Mouse (Mus musculus) gastrocnemius, postnatal 4 days (tissue): ENCODE data around the gene Phf14. TPM values are rescaled to one million over a fixed set of nuclear protein-coding genes. Genes with fewer than 3 reads are reported as not detected.

Experiments used
- DNase-seq, 2 experiments: peaks; one replicate each; pipeline ENCODE4 v3.0.0; 2021 to 2022; ENCODE audit warnings: low spot score in 2 of 2, mixed read lengths in 2 of 2
- total RNA-seq, 2 experiments: library from RNA; stranded (reverse); gene quantifications; 2 replicates each; pipeline ENCODE4 v1.2.3; 2021

Gene Phf14
- total RNA-seq, 2 experiments from 2014 or later = 44.6 to 52.1 TPM

- no peak for DNase-seq
Measured at GRCm38 (mm10) chr6:12020156-12020555, 112.5 kb downstream of the Phf14 start.

- DNase-seq = no peak
Measured at GRCm38 (mm10) chr6:12020738-12021137, 113.1 kb downstream of the Phf14 start.

- no peak for DNase-seq
Measured at GRCm38 (mm10) chr6:12021480-12021879, 113.9 kb downstream of the Phf14 start.

- no peak for DNase-seq
Measured at GRCm38 (mm10) chr6:12023395-12023794, 115.8 kb downstream of the Phf14 start.

GRCm38 (mm10) chr6:12026804-12027537, 119.4 kb downstream of the Phf14 start:
- no peak for DNase-seq

- no peak for DNase-seq
Measured at GRCm38 (mm10) chr6:12034561-12034960, 127.0 kb downstream of the Phf14 start.

GRCm38 (mm10) chr6:12038268-12038667, 130.7 kb downstream of the Phf14 start:
- no peak for DNase-seq

- DNase-seq = no peak
Measured at GRCm38 (mm10) chr6:12052884-12053283, 145.3 kb downstream of the Phf14 start.

- DNase-seq = peak in 1 of 2 experiments; percentile 8
Measured at GRCm38 (mm10) chr6:12054149-12054548, 146.5 kb downstream of the Phf14 start.

- DNase-seq = no peak
Measured at GRCm38 (mm10) chr6:12058717-12059116, 151.1 kb downstream of the Phf14 start.

GRCm38 (mm10) chr6:12059971-12060370, 152.4 kb downstream of the Phf14 start:
- DNase-seq = no peak

- DNase-seq = no peak
Measured at GRCm38 (mm10) chr6:12060452-12061140, 153.0 kb downstream of the Phf14 start.

- no peak for DNase-seq
Measured at GRCm38 (mm10) chr6:12067956-12068355, 160.3 kb downstream of the Phf14 start.

GRCm38 (mm10) chr6:12069357-12069756, 161.7 kb downstream of the Phf14 start:
- DNase-seq = no peak

- DNase-seq = no peak
Measured at GRCm38 (mm10) chr6:12074599-12074998, 167.0 kb downstream of the Phf14 start.

GRCm38 (mm10) chr6:12077338-12077737, 169.7 kb downstream of the Phf14 start:
- no peak for DNase-seq

GRCm38 (mm10) chr6:12077880-12078618, 170.4 kb downstream of the Phf14 start:
- DNase-seq = no peak

GRCm38 (mm10) chr6:12079260-12079659, 171.7 kb downstream of the Phf14 start:
- DNase-seq = no peak

- no peak for DNase-seq
Measured at GRCm38 (mm10) chr6:12080423-12080822, 172.8 kb downstream of the Phf14 start.

GRCm38 (mm10) chr6:12081722-12082121, 174.1 kb downstream of the Phf14 start:
- DNase-seq = no peak

GRCm38 (mm10) chr6:12082125-12082524, 174.5 kb downstream of the Phf14 start:
- no peak for DNase-seq
